Mouse (Mus musculus) spleen, adult 2 months (tissue): ENCODE results near the gene Suclg1.

Experiments used
- CTCF ChIP-seq: fragments of 200-500 bp; IDR thresholded peaks from 2 replicates; pipeline ENCODE4 v1.5.1; 2011; ENCODE audit warnings: mild to moderate bottlenecking, inconsistent platforms; ENCODE audit not compliant: insufficient read depth, insufficient read length, insufficient replicate concordance; ENCODE audit errors: extremely low read depth
- POLR2A ChIP-seq: fragments of 200-500 bp; IDR thresholded peaks from 2 replicates; pipeline ENCODE4 v1.6.1; 2011; ENCODE audit warnings: low read depth, low read length, inconsistent platforms

DNA sequence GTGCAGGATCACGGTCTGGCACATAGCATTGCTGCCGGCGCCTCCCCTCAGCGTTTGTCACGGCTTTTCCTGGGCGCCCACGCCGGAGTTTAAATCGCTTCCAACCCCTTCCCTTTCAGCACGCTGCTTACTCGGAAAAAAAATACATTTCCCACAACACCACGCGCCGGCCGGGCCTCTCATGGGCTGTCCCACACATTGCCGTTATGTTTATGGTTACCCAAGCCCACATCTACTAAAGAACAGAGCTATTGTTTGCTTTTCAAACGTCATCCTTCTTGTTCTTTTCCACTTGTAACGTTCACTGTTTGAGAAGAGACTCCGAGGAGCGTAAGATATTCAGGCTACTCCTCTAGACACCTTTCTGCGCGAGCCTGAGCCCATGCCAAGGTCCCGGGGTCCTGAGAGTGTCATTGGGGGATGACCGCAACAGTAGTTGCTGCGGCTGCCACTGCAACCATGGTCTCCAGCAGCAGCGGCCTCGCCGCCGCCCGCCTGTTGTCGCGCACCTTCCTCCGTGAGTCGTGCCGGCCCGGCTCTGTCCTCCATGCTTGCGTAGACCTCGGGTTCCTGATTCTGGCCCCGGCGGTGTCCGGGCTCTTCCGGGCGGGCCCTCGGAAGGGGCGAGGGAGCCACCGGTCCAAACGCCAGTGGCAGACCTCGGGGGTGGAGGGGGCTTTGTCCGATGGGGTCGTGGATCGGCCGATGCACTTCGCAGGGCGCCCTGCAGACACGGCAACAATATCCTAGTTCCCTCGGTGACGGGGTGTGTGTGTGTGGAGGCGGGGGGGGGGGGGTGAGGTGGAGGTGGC, at the start of gene Suclg1:
- no peak for TF ChIP-seq CTCF
- peak; percentile 76 for TF ChIP-seq POLR2A
